Mouse (Mus musculus) granulocyte monocyte progenitor cell, adult 5-6 weeks (primary cell): Measurements from ENCODE around the gene Evl. TPM values are rescaled to one million over a fixed set of nuclear protein-coding genes. Genes with fewer than 3 reads are reported as not detected.
"Not testable (repeated sequence)": the region's sequence is repeated elsewhere in the genome, so short reads cannot be mapped to it uniquely, and the experiment has no call there.

Experiments used
- ATAC-seq: replicated peaks from 2 replicates; pipeline ENCODE4 v1.8.0; 2016; ENCODE audit warnings: mild to moderate bottlenecking, moderate TSS enrichment, inconsistent platforms; ENCODE audit not compliant: poor library complexity, severe bottlenecking
- total RNA-seq, 2 experiments: library from RNA; stranded (forward) in 1 of 2; stranded (reverse) in 1 of 2; fragments of 200-712, 200-1000 nt in 1 of 2; fragments of >200 nt in 1 of 2; fragmentation: Nextera tagmentation in 1 of 2; gene quantifications; 2 replicates each; pipeline ENCODE4 v1.2.3; 2014 to 2017

Evl gene
- total RNA-seq (2014; fragmentation: Nextera tagmentation): 42.1 and 57.0 TPM in 2 replicates
- 35.8 and 39.1 TPM in 2 replicates for total RNA-seq (2017)

DNA sequence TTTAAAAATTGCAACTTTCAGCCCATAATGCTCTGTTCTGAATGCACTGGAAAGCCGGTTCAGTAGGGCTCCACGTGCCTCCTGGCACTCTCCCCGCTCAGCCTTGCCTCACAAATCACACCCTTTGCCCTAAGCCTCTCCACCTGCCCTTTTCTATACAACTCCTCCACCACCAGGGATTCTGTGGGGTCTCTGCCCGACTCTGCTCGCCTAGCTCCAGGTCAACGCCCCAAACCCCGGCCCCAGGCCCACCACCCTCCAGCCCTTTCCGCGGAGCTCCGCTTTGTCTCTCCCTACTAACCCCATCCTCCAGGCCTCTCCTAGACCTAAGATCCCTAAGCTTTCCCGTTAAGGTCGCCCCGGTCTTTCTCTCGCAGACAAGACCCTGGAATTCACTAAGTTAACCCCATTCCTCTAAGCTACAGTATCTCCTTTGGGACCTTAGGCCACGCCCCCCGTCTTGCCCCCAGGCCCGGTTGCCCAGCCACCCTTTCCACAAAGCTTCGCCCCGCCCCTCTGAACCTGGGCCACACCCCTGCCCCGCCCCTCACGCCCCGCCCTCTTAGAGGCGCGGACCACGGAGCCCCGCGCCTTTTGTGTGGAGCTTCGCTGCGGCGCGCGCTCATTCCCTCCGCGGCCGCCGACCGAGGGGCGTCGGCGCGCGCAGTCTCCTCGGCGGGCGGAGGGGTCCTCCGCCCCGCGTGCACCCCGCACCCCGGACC lies at the start of gene Evl:
Gene Evl (plus strand): TSS at position 601 of the 722 bp plus-strand sequence.
- ATAC-seq: peak; percentile 89

DNA sequence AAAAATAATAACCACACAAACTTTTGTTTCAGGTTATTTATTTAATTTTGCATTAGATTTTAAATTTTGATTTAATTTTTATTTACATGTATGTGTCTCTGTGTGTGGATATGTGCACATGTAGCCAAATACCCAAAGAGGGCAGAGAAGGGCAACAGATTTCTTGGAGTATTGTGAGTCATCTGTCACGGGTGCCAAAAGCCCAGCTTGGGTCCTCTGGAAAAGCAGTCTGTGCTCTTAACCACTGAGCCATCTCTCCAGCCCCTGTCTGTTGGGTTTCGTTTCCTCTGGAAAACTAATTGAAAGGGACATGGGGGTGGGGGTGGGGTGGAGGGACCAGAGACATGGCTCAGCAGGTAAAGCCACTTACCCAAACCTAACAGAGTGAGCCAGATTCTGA lies 48.7 kb upstream of the Evl start:
- no peak for ATAC-seq

DNA sequence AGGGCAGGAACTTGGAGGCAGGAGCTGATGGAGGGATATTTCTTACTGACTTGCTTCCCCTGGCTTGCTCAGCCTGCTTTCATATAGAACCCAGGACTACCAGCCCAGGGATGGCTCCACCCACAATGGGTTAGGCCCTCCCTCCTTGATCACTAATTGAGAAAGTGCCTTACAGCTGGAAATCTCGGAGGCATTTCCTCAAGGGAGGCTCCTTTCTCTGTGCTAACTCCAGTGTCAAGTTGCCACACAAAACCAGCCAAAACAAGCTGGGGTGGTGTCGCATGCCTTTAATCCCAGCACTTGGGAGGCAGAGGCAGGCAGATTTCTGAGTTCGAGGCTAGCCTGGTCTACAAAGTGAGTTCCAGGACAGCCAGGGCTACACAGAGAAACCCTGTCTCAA lies 47.5 kb upstream of the Evl start:
- ATAC-seq: not testable (repeated sequence)

GRCm38 (mm10) chr12:108510571-108510970 lies 43.9 kb upstream of the Evl start:
- ATAC-seq: no peak

- ATAC-seq: peak; percentile 37; the same call in 1 of the 2 replicates
Measured at GRCm38 (mm10) chr12:108511009-108511408, 43.5 kb upstream of the Evl start.

- no peak for ATAC-seq
Measured at GRCm38 (mm10) chr12:108515464-108515863, 39.1 kb upstream of the Evl start.

- ATAC-seq: no peak
Measured at GRCm38 (mm10) chr12:108519374-108519773, 35.1 kb upstream of the Evl start.

DNA sequence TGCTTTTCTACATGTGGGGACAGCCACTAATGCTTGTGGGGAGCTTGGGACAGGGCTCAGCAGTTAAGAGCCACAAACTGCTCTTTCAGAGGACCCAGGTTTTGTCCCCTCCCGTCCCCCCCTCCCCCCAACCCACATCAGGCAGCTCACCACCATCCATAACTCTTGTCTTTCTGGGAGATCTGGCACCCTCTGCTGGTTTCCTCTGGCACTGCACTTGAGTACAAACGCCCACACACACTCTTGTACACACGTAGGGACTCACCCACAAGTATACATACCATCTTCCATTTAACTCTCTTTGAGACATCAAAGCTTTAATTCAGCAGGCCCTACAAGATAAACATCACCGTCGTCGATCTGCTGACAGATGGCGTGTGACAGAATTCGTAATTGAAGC lies 25.3 kb upstream of the Evl start:
- ATAC-seq: peak; percentile 69

GRCm38 (mm10) chr12:108534484-108534883 lies 20.0 kb upstream of the Evl start:
- no peak for ATAC-seq

- no peak for ATAC-seq
Measured at GRCm38 (mm10) chr12:108536461-108536860, 18.1 kb upstream of the Evl start.

DNA sequence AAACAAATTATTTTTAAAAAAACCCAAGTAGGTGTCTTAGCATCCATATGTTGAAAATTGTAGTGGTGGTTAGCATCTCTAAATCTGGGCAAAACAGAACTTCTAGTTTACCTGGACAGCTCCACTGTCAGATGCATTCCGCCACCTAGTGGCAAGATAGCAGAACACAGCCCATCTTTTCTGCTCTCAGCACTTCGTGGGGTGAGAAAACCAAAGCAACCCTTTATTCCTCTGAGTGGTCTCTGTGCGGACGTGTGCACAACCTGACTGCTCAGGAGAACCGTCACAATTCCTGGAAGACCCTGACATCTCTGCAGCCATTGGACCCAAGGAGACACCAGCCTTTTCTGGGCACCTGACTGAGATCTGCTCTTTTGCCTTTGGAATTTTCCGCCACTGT lies 13.4 kb upstream of the Evl start:
- peak; percentile 56 for ATAC-seq

DNA sequence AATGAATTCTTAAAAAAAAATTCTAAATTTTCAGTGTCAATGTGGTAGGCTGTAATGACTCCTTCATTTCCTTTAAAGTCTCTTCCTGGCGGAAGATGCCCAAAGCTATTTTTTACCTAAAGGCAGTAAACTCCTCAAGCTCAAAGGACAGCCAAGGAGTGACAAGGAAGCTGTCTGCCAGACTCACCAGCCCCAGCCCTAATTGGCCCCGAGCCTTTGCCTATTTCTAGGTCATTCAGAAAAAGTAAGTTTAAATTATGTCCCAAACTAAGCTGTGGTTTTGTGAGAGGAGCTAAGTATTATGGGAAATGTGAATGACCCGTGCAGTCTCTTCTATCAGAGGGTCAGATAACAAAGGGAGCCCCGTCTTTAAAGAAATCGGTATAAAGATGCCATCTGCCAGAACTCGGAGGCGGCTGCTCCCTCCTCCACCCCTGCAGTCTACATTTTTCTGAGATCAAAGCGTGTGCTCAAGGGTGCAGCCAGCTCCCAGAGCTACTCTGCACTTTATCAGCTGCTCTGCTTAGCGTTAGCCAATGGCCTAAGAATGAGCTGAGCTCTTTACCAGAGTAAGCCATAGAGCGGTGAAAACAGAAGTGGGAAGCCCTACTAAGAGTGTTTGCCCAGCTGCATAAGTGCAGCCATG lies 7.9 kb upstream of the Evl start:
- ATAC-seq: no peak

DNA sequence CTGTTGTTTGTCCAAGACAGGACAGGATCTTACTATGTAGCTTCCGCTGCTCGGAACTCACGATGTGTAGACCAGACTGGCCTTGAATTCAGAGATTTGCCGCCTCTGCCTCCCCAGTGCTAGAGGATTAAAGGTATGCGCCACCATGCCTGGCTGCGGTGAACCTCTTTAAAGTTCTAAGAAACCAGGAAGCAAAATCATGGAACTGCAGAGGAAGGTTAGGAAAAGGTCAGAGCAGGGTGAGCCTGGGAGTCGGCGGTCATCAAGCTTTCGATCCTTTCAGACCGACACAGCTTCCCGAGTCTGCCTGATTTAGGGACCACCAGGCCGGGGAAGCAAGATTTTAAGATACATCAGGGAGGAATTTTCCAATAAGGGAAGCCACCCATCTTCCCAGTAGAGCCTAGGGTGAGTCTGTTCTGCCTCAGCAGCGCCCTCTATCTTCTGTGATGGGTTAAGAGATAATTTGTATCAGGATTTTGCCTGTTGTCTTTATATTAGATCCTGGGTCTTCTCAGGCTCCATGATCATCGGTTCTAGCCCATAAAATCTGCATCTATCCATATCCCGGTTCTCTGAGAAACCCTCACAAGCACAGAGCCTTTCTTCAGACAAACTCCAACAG lies 7.2 kb upstream of the Evl start:
- no peak for ATAC-seq

GRCm38 (mm10) chr12:108551731-108552130 lies 2.8 kb upstream of the Evl start:
- ATAC-seq: no peak

- ATAC-seq: no peak
Measured at GRCm38 (mm10) chr12:108553079-108553478, 1.4 kb upstream of the Evl start.

DNA sequence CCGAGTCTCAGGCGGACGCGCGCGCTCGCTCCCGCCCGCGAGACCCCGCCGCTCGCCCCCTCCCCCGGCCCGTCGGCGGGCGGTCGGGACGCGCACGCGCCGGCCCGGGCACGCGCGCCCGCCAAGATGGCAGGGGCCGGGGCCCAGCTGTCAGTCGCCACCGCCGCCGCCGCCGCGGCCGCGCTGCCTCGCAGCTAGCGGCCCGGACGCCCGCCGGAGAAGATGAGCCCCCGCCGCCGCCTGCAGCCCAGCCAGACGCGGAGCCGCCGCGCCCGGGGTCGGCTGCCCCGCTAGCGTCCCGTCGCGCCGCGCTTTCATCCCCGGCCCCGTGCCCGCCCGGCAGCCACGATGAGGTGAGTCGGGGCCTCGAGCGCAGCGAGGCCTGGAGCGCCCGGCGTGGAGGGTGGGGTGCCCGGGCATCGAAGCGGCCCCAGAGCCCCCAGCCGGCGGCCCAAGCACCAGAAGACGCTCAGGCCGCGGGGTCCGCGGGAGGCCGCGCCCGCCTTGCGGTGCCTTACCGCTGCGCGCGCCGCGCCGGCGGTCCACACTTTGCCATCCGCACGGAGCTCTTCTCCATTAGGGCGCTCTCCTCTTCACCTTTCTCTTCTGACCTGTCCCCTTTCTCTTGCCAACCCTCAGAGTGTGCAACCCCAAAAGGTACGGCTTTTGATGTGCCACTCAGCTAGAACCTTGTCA lies 489 bp downstream of the Evl start:
- no peak for ATAC-seq

DNA sequence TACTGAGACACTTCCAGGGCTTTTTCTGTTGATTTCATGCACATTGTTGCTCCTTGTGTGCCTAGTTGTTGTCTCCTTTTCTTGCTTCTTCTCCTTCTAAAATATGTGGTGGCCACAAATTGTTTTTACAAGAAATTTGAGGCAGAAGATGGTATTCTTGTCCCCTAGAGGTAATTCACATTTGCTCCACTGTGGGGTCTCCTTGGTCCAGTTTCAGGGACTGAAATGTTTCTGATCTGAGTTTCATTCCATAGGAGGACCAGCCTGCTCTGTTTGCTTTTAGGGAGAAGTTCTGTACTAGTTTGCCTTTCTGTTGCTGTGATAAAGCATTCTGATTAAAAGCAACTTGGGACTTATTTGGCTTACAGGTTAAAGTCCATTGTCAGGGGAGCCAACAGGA lies 3.7 kb downstream of the Evl start:
- ATAC-seq: no peak

DNA sequence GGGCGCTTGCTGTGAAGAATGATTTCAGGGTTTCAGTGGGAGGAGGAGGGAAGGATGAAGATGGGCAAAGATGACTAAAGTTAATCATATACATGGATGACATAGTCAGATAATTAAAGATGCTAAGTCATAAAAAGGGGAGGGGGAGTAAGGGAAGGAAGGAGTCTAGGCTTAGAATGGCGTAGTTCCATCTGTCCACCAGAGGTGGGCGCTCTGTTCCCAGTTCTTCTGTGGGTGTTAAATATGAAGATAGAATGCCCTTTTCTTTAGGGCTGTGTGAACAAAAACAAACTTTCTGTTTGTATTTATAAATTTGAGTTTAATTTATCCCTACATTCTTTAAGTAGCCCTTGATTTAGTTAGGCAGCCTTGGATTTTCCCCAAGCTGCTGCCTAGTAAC lies 8.7 kb downstream of the Evl start:
- peak; percentile 52 for ATAC-seq

DNA sequence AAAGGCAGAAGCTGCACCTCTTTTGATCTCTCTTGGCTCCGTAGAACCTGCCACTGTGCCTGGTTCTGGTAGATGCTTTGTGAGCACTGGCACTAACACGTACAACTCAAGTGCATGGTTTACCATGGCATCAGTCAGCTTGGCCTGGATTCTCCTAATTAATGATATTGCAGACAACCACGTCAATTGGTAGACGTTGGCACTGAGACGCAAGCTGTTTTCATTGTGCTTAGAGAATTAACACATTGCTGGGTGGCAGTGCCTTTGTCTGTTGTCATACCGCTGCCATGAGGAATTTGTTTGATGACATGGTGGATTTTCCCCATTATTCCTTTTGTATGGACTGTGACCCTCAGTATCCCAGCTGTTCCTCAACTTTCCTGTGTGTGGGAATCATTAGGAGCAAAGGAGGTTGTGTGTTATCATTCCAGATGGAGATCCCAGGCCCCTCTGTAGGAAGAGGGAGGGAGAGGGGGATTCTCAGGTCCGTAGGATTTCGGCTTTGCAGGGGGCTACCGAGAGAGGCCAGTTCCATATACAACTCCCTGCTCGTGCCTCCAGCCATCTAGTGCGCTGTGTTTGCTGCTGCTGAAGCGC lies 10.5 kb downstream of the Evl start:
- ATAC-seq: no peak

DNA sequence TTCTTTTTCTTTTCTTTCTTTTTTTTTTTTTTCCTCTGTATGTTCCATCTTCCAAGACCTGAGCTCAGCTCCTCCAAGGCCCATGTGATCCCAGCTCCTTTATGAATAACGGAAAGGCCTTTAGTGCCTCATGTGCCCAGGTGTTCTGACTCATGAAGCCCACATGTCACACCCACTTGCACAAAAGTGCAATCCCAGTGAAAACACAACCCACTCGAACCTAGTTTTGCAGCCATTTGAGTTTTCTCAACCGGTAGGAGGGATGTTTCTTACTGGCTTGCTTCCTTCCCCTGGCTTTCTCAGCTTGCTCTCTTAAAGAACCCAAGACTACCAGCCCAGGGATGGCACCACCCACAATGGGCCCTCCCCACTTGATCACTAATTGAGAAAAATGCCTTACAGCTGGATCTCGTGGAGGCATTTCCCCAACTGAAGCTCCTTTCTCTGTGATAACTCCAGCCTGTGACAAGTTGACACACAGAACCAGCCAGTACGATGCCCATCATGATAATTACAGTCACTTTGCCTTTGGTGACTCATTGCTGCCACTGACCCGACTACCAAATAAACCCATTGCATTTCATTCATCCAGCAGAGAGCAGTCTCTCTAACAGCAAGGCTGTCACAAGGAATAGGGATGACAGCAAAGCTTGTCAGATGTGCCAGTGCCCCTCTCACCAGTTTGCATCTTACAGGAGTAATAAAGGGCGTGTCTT lies 24.8 kb downstream of the Evl start:
- no peak for ATAC-seq
